Mouse (Mus musculus) limb, embryonic 11.5 days (tissue): Measurements from ENCODE around the gene Wnt9b. TPM values are rescaled to one million over a fixed set of nuclear protein-coding genes. Genes with fewer than 3 reads are reported as not detected.
"Not testable (repeated sequence)": the region's sequence is repeated elsewhere in the genome, so short reads cannot be mapped to it uniquely, and the experiment has no call there.

Source experiments
- ATAC-seq: fragments of 200-750 bp; cut with Nextera tagmentation; 2 replicates; pipeline ENCODE4 v1.8.0; 2017; ENCODE audit warnings: low read depth; ENCODE audit not compliant: insufficient number of reproducible peaks, low FRiP score, low TSS enrichment
- DNase-seq: peaks from one replicate; pipeline ENCODE4 v3.0.0-alpha.2; 2015; ENCODE audit warnings: low spot score
- H3K27ac ChIP-seq: fragments of 300-500 bp; sonication (generic); replicated peaks from 2 replicates; pipeline ENCODE4 v1.5.1; 2014; ENCODE audit warnings: low read depth, mild to moderate bottlenecking, low read length
- H3K27me3 ChIP-seq: fragments of 300-500 bp; sonication (generic); 2 replicates; pipeline ENCODE4 v1.6.1; 2014; ENCODE audit warnings: mild to moderate bottlenecking, low read length, mixed read lengths; ENCODE audit not compliant: control insufficient read depth, insufficient read depth
- H3K36me3 ChIP-seq: fragments of 300-500 bp; sonication (generic); 2 replicates; pipeline ENCODE4 v1.6.1; 2014; ENCODE audit warnings: mild to moderate bottlenecking, low read length, moderate library complexity, mixed read lengths; ENCODE audit not compliant: control insufficient read depth, insufficient read depth
- H3K4me1 ChIP-seq: fragments of 300-500 bp; sonication (generic); 2 replicates; pipeline ENCODE4 v1.6.1; 2014; ENCODE audit warnings: low read length, mixed read lengths; ENCODE audit not compliant: control insufficient read depth, insufficient read depth
- H3K4me2 ChIP-seq: fragments of 300-500 bp; sonication (generic); 2 replicates; pipeline ENCODE4 v1.6.1; 2014; ENCODE audit warnings: low read depth, mild to moderate bottlenecking, moderate library complexity; ENCODE audit not compliant: severe bottlenecking
- H3K4me3 ChIP-seq: fragments of 300-500 bp; sonication (generic); 2 replicates; pipeline ENCODE4 v1.5.1; 2014; ENCODE audit warnings: low read depth, low read length
- H3K9ac ChIP-seq: fragments of 300-500 bp; sonication (generic); 2 replicates; pipeline ENCODE4 v1.6.1; 2014; ENCODE audit warnings: mild to moderate bottlenecking, low read length
- H3K9me3 ChIP-seq: fragments of 300-500 bp; sonication (generic); 2 replicates; pipeline ENCODE4 v1.6.1; 2016; ENCODE audit warnings: low read length; ENCODE audit not compliant: control insufficient read depth
- WGBS: fragments of 180-500 bp; shearing (Covaris S2); extraction: QIAGEN DNeasy Blood & Tissue Kit; methylation state at CpG from one replicate; pipeline ENCODE4 v1.1.7; 2014; 5-methylcytosine and 5-hydroxymethylcytosine counted together
- polyA plus RNA-seq: library from polyadenylated mRNA; unstranded; fragments of >200 nt; fragmentation: Nextera tagmentation; extraction: Ambion mirVana; gene quantifications from 2 replicates; pipeline ENCODE4 v1.2.1, GENCODE M21; 2014

The Wnt9b gene
- polyA plus RNA-seq, 1 experiment from 2014 or later = 0.73 TPM

- peaks cover 21% of the 10 kb centered on the region for H3K27me3 ChIP-seq
- H3K9me3 ChIP-seq = no peaks in the 10 kb centered on the region
- H3K4me3 ChIP-seq = no peak overlapping the region
- H3K9ac ChIP-seq = no peak overlapping the region
- no peak overlapping the region for H3K4me2 ChIP-seq
- no peaks in the 10 kb centered on the region for H3K36me3 ChIP-seq
- no peaks in the 10 kb centered on the region; the same call in 1 of the 2 replicates for H3K4me1 ChIP-seq
- DNase-seq (no peak), ATAC-seq (no peak)
- 8% methylated on average over 5 of the region's 6 CpGs for WGBS
- H3K27ac ChIP-seq = no peak overlapping the region
Measured at GRCm38 (mm10) chr11:103765556-103766011, 16.0 kb upstream of the Wnt9b start.

DNA sequence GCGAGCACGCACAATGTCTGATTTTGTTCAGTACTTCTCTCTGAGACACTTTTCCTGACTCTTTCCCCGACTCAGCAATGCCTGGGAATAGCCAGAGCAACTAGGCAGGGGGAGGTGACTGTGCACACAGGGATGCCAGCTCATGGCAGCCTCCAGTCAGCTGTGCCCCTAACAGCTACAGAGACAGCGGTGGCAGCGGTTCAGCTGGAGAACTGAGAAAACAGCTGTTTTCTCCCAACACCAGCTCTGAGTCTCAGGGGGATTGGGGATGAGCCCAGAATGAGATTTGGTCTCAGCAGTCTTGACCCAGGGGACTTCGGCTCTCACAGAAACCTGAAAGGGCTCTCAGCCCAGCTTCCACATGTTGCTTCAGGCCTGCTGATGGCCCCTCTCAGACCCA is 15.0 kb upstream of the Wnt9b start:
- 63% methylated on average over 6 of the region's 6 CpGs for WGBS
- Histone ChIP-seq H3K4me1 (no peaks in the 10 kb centered on the region; the same call in 1 of the 2 replicates), H3K4me3 (no peak overlapping the region), H3K36me3 (no peaks in the 10 kb centered on the region), H3K4me2 (no peak overlapping the region), H3K9me3 (no peaks in the 10 kb centered on the region), H3K9ac (no peak overlapping the region), H3K27ac (no peak overlapping the region), H3K27me3 (peaks cover 11% of the 10 kb centered on the region)
- DNase-seq = no peak
- no peak for ATAC-seq

DNA sequence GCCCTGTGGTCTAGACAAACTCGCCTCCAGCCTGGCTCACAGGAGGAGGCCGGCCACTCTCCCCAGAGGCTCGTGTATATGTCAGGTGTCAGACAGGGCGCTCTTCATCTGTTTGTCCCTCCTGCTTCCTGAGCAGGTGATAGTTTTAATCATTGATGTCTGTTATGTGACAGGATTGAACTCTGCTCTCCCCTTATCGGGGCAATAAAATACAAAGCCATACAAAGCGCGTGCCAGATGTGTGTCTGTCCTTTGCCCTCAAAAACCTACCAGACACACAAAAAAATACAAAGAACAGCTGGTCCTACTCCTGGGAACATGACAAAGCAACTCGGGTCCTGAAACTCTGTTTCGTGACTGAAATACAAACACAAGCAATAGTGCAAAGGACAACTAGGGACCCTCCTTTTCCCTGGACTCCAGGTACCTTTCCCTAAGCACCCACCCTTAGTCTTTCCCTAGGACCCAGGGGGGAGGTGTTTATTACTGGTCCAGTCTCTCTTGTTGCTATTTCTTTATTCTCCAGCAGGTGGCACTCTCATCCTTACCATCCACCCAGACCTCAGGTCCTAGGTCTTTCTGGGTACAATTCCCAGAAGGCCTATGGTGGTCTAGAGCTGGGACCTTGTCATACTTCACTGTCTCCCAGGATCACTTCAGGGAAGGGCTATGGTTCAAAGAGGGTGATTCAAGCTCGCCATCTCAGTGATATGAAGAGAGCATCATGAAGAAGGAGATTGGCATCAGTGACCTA is 14.0 kb upstream of the Wnt9b start:
- Histone ChIP-seq H3K4me1 (no peaks in the 10 kb centered on the region; the same call in 1 of the 2 replicates), H3K27me3 (peaks cover 1% of the 10 kb centered on the region; the same call in 1 of the 2 replicates), H3K27ac (no peak overlapping the region), H3K9ac (no peak overlapping the region), H3K4me3 (no peak overlapping the region), H3K9me3 (no peaks in the 10 kb centered on the region), H3K4me2 (no peak overlapping the region), H3K36me3 (no peaks in the 10 kb centered on the region)
- WGBS = 26% methylated on average over 10 of the region's 10 CpGs
- ATAC-seq (no peak), DNase-seq (peak; percentile 55)

GRCm38 (mm10) chr11:103760891-103761290 is 11.3 kb upstream of the Wnt9b start:
- not testable (repeated sequence) for H3K9me3 ChIP-seq, H3K27me3 ChIP-seq, H3K4me2 ChIP-seq, H3K4me1 ChIP-seq, H3K4me3 ChIP-seq, ATAC-seq, DNase-seq, H3K27ac ChIP-seq, H3K9ac ChIP-seq, H3K36me3 ChIP-seq
- WGBS = 87% methylated on average over 5 of the region's 5 CpGs

DNA sequence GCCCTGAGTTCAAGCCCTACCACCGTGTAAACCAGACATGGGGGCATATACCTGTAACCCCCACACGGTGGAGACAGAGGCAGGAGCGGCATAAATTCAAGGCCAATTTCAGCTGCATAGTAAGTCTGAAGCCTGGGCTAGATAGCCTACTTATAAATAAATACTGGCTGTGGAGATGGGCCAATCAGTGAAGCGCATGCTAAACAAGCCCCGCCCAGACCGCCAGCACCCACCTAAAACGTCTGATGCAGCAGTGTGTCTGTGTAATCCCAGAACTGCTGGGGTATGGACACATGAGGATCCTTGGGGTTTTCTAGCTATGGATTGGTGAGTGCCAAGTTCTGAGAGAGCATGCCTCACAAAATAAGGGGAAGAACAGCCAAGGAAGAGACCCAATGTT is 10.5 kb upstream of the Wnt9b start:
- H3K4me2 ChIP-seq = no peak overlapping the region
- DNase-seq (no peak), ATAC-seq (no peak)

DNA sequence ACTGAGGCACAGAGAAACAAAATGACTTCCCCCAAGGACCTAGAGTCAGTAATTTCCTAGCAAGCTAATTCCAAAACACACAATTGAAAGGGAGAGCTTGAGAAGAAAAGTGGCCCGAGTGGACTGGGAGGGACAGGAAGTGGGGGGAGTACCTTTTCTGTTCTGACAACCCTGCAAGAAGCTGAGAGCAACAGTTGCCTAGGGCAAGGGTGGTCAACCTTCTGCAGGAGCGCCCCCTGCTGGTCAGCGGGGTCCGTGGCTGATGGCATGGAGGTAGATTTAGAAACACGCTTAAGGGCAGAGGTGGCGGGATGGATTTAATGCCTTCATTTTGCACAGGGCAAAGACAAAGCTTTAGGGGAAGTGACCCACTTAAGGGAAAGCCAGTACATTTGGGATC is 9.1 kb upstream of the Wnt9b start:
- no peak for ATAC-seq
- Histone ChIP-seq H3K9ac (no peak overlapping the region), H3K27ac (no peak overlapping the region), H3K36me3 (no peaks in the 10 kb centered on the region), H3K4me3 (no peak overlapping the region), H3K9me3 (no peaks in the 10 kb centered on the region), H3K27me3 (no peaks in the 10 kb centered on the region), H3K4me2 (no peak overlapping the region), H3K4me1 (no peaks in the 10 kb centered on the region)
- WGBS = 16% methylated on average over 6 of the region's 6 CpGs
- DNase-seq = peak; percentile 88

More for the DNA sequence above, 10.5 kb upstream of the Wnt9b start:
- Histone ChIP-seq H3K36me3 (no peaks in the 10 kb centered on the region), H3K27me3 (no peaks in the 10 kb centered on the region), H3K9me3 (no peaks in the 10 kb centered on the region), H3K4me1 (no peaks in the 10 kb centered on the region), H3K27ac (no peak overlapping the region), H3K4me3 (no peak overlapping the region), H3K9ac (no peak overlapping the region)
- 55% methylated on average over 7 of the region's 7 CpGs for WGBS

GRCm38 (mm10) chr11:103758054-103758453 is 8.4 kb upstream of the Wnt9b start:
- Histone ChIP-seq H3K9ac (no peak overlapping the region), H3K9me3 (no peaks in the 10 kb centered on the region), H3K27ac (no peak overlapping the region), H3K36me3 (no peaks in the 10 kb centered on the region), H3K4me1 (no peaks in the 10 kb centered on the region), H3K27me3 (no peaks in the 10 kb centered on the region), H3K4me3 (no peak overlapping the region), H3K4me2 (no peak overlapping the region)
- 49% methylated on average over 11 of the region's 11 CpGs for WGBS
- ATAC-seq = no peak
- DNase-seq = no peak

- no peak overlapping the region for H3K4me2 ChIP-seq
- H3K9me3 ChIP-seq = no peaks in the 10 kb centered on the region
- H3K4me3 ChIP-seq = no peak overlapping the region
- no peak overlapping the region for H3K9ac ChIP-seq
- peaks cover 55% of the 10 kb centered on the region for H3K27me3 ChIP-seq
- no peak for DNase-seq
- no peaks in the 10 kb centered on the region for H3K36me3 ChIP-seq
- no peak overlapping the region for H3K27ac ChIP-seq
- ATAC-seq = no peak
- WGBS = 60% methylated on average over 3 of the region's 3 CpGs
- peaks cover 8% of the 10 kb centered on the region; the same call in 1 of the 2 replicates for H3K4me1 ChIP-seq
Measured at GRCm38 (mm10) chr11:103750612-103751011, 991 bp upstream of the Wnt9b start.
